Mouse (Mus musculus) c-Kit-positive CD71-negative TER-119-negative erythroid progenitor cells, embryonic 14.5 days (primary cell): Measurements from ENCODE around the gene Chmp3.

Source experiments
- DNase-seq: peaks from one replicate; pipeline ENCODE4 v3.0.0-alpha.2; 2013; ENCODE audit warnings: low read depth

Chmp3 gene

GRCm38 (mm10) chr6:71543686-71544499 lies at the start of gene Chmp3:
Gene Chmp3, plus strand, starts transcription at chr6:71543797.
- DNase-seq = peak; percentile 85

DNA sequence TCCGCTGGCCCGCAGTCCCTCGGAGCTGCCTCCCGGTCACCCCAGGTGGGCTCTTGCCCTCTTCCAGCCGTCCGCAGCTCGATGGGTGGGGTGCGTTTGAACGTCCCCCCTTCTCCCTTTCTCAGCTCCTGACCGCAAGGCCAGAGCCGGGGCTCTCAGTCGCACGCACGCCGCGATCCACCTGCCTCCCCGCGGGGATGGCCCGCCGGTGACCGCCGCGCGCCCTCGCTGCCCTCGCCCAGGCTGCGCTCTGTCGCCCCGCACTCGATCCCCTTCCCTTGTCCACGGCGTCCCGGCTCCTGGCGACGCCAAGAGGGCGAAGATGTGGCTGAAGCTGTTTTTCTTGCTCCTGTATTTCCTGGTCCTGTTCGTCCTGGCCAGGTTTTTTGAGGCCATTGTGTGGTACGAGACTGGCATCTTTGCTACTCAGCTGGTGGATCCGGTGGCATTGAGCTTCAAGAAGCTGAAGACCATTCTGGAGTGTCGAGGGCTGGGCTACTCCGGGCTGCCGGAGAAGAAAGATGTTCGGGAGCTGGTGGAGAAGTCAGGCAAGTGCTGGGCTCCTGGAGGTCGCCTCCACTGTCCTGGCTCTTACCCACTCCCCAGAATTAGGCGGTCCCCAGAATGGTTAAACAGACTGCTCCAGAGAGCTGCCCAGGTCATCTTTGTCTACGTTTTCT lies 49.1 kb upstream of the Chmp3 start:
- peak; percentile 23 for DNase-seq

DNA sequence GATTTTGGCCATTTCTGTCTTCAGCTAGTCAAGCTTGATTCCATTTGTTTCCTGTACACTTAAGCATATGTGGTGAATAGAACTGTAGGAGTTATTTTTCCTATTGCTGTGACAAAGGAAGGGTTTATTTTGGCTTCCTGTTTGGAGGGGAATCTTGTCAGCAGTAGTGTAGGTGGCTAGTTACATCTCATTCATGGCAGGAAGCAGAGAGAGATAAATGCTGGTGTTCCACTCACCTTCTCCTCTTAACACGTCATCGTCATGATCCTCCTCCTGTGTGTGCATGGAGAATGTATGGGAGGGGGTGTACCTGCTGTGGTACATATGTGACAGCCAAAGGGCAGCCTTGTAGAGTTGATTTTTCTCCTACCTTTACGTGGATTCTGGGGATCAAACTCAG lies 43.0 kb upstream of the Chmp3 start:
- DNase-seq = no peak

- DNase-seq = no peak
Measured at GRCm38 (mm10) chr6:71503001-71503400, 40.6 kb upstream of the Chmp3 start.

DNA sequence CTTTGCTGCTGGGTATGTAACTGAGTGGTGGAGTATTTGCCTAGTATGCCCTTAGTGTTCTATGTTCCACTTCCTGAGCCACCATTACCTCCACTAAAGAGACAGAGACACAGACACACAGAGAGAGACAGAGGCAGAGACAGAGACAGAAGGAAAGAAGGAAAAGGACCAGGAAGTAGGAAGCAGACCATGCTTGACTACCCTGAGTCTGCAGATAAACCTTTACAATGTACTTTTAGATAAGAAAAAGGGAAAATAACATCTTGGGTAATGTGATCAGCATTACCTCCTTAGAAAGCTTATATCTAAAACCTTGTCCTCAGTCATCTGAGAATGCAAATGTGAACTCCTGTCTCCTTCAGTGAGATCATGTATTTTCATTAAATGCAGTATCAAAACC lies 39.9 kb upstream of the Chmp3 start:
- DNase-seq = no peak

DNA sequence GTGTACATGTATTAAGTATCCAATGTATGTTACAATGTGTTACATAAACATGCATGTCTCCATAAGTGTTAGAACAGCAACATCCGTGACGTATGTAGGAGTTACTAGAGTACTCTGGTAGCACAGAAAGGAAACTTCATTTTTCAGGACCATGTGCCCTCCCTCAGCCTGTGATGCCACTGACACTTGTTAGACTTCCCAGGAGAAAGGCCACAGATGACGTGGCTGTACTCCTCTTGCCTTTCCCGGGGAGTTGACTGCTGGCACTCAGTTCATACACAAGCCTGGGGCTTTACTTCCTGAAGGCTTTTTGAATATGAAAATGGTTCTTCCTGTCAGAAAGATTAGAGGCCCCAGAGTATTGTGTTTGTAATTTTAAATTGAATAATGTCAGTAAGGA lies 39.5 kb upstream of the Chmp3 start:
- DNase-seq = no peak

GRCm38 (mm10) chr6:71505671-71506070 lies 37.9 kb upstream of the Chmp3 start:
- DNase-seq = no peak

DNA sequence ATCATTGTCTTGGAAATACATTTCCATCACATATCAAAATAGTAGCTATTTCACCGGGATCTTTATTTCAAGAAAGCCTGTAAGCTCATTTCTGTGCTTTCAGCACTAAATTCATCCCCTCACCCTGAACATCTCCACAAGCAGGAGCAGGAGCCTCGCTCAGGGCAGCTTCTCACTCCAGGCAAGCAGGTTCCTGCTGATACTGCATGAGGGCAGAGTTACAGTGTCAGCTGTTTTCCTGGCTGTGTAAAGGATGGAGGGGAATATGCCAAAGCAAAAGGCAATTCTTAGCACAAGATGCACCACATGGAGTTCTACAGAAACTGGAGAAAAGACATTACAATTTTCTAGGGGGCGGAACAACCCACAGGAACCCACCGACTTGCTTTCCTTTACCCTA lies 24.1 kb upstream of the Chmp3 start:
- DNase-seq = no peak

DNA sequence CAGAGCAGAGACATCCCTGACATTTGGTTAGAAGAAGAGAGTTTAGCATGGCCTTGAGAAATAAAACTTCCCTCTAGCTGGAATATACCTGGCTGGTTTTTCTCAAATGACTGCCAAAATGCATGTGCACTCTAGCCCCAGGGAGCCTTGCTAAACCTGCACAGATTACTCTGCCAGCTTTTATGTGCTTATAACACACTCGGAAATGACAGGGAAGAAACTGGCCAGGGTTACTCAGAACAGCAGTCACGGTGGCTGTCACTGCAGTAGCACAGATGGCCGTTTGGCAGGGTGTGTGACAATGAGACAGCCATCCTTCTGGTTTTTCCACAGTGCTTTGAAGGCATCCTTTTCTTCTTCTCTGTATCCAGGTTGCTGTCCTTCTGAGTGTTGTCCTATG lies 18.0 kb upstream of the Chmp3 start:
- DNase-seq = no peak

- DNase-seq = no peak
Measured at GRCm38 (mm10) chr6:71527056-71527455, 16.5 kb upstream of the Chmp3 start.

DNA sequence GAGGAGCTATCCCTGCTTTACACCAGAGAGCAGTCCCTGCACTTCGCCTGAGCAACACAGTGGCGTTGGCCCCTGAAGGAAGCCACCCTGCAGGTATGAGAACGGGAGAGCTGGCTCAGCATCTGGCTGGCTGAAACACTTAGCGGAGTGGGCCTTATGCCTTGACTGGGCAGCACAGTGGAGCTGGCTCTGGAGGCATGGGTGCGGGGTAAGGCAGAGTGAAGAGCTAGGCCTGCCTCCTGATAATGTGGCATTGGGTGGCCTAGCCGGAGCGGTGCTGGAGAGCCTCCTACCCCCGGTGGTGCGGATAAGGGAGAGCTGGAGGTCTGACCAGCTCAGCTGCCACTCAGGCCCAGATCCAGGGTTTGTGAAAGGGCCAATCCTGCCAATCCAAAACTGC lies 15.8 kb upstream of the Chmp3 start:
- no peak for DNase-seq

GRCm38 (mm10) chr6:71530176-71530575 lies 13.4 kb upstream of the Chmp3 start:
- no peak for DNase-seq

DNA sequence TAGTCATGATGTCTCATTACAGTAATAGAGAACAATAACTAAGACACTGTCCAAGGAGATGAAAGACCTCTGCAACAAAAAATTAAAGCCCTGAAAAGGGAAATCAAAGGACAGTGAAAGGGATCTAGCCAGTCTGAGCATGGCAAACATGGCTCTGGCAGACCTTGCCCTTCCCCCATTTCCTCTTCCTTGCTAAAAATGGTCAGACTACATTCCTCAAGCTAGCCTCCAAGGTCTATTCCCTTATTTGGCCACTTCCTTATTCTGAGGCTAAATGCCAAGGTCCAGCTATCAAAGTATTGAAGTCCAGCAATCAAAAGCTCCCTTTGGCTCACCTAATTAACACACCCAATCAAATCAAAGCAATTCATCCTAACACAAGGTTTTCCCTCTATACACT lies 6.3 kb upstream of the Chmp3 start:
- no peak for DNase-seq

GRCm38 (mm10) chr6:71555507-71555951 lies 11.9 kb downstream of the Chmp3 start:
- DNase-seq = no peak

GRCm38 (mm10) chr6:71556826-71557225 lies 13.2 kb downstream of the Chmp3 start:
- DNase-seq = no peak

DNA sequence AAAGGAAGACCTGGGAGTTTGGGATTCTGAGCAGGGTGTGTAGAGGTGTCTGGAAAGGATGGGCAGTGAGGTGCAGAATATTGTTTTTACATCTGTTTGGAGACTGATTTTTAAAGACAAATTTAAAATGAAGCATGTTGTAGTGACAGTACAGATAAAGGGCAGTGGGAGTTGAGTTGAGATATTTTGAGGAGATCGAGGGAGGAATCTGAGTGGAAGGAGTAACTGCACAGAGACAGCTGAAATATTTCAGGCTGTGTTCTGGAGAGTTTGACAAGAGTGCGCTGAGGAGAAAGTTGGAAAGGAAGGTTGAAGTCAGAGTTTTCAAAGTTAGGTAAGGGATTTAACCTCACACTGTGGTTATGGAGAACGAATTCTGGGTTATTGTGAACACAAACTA lies 25.0 kb downstream of the Chmp3 start:
- no peak for DNase-seq

- DNase-seq = no peak
Measured at GRCm38 (mm10) chr6:71569025-71569424, 25.4 kb downstream of the Chmp3 start.

DNA sequence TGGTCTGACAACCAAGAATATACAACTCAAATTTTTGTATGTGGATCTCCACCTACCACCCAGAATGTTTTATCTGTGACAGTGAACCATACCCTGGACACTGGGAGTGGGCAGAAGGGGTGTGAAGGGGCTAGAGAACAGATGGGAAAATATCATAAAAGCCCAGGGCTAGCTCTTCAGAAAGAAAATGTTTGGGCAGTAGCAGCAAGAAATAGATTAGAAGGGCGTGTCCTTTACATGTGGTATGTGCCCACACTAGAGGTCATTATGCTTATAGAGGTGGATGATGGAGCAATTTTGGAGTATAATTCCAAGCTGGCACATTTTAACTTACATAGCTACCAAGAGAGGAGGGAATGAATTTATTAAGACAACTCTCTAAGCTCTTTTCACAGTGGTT lies 31.8 kb downstream of the Chmp3 start:
- no peak for DNase-seq

GRCm38 (mm10) chr6:71579478-71579877 lies 35.9 kb downstream of the Chmp3 start:
- DNase-seq = no peak

DNA sequence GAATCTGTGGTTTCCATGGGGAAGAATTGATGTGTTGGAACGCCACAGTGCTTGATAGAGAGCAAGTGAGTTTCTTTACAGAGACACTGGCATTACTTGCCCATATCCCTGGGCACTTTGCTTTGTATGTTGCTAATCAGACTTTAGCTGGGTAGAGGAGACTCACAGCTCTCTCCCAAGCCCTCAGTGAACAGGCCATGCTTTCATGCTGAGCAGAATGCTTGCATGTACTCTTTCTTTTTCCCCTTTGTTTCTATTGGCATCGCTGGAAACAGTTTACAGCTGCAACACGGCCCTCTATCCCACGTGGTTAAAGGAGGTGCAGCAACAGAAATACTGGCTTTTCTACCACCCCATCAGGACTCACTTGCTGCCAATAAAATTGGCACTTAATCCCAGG lies 39.6 kb downstream of the Chmp3 start:
- no peak for DNase-seq

GRCm38 (mm10) chr6:71589401-71589800 lies 45.8 kb downstream of the Chmp3 start:
- DNase-seq = no peak

GRCm38 (mm10) chr6:71590154-71590553 lies 46.6 kb downstream of the Chmp3 start:
- no peak for DNase-seq

DNA sequence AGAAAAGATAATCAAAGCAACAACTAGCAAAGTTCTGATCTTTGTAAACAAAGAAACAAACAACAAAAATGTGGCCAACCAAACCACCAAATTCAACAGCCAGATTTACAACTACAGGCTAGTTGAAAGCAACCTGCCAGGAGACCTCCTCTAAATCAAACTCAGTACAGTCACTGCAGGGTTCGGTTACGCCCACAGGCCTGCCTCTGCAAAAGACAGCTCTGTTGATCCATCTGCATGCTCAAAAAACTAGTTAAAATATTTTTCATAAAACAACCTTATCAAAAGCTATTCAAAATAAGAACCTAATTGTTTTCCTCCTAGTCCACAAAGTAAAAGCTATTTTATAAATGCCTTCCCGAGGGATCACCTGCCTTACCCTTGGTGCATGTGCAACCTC lies 64.2 kb downstream of the Chmp3 start:
- DNase-seq = no peak

- DNase-seq = no peak
Measured at GRCm38 (mm10) chr6:71608994-71609393, 65.4 kb downstream of the Chmp3 start.
